Mouse (Mus musculus) kidney, embryonic 14.5 days (tissue): ENCODE measurements around the gene Khk. TPM values are rescaled to one million over a fixed set of nuclear protein-coding genes. Genes with fewer than 3 reads are reported as not detected.
A peak's percentile ranks its signal among the peaks of the same experiment; 100 is the strongest.

Experiments used
- ATAC-seq: fragments of 200-750 bp; cut with Nextera tagmentation; 2 replicates; pipeline ENCODE4 v1.8.0; 2017; ENCODE audit warnings: moderate number of reproducible peaks, mild to moderate bottlenecking, moderate TSS enrichment, moderate library complexity; ENCODE audit not compliant: low FRiP score, low TSS enrichment
- H3K27ac ChIP-seq: fragments of 300-500 bp; sonication (generic); 2 replicates; pipeline ENCODE4 v1.5.1; 2014; ENCODE audit warnings: low read depth, mild to moderate bottlenecking, low read length, moderate library complexity, mixed read lengths
- H3K27me3 ChIP-seq: fragments of 300-500 bp; sonication (generic); 2 replicates; pipeline ENCODE4 v1.6.1; 2014; ENCODE audit warnings: mild to moderate bottlenecking, low read length; ENCODE audit not compliant: control insufficient read depth, insufficient read depth
- H3K36me3 ChIP-seq: fragments of 300-500 bp; sonication (generic); 2 replicates; pipeline ENCODE4 v1.6.1; 2014; ENCODE audit warnings: low read length, mixed read lengths; ENCODE audit not compliant: control insufficient read depth, insufficient read depth
- H3K4me1 ChIP-seq: fragments of 300-500 bp; sonication (generic); 2 replicates; pipeline ENCODE4 v1.6.1; 2014; ENCODE audit warnings: low read length, mixed read lengths; ENCODE audit not compliant: control insufficient read depth, insufficient read depth
- H3K4me2 ChIP-seq: fragments of 300-500 bp; sonication (generic); replicated peaks from 2 replicates; pipeline ENCODE4 v1.6.1; 2014; ENCODE audit warnings: low read depth, mild to moderate bottlenecking, low read length
- H3K4me3 ChIP-seq: fragments of 300-500 bp; sonication (generic); 2 replicates; pipeline ENCODE4 v1.5.1; 2014; ENCODE audit warnings: mild to moderate bottlenecking, low read length
- H3K9ac ChIP-seq: fragments of 300-500 bp; sonication (generic); 2 replicates; pipeline ENCODE4 v1.6.1; 2014; ENCODE audit warnings: low read depth, mild to moderate bottlenecking, low read length, moderate library complexity
- H3K9me3 ChIP-seq: fragments of 300-500 bp; sonication (generic); 2 replicates; pipeline ENCODE4 v1.6.1; 2016; ENCODE audit warnings: low read length; ENCODE audit not compliant: control insufficient read depth
- WGBS: fragments of 180-500 bp; shearing (Covaris S2); extraction: QIAGEN DNeasy Blood & Tissue Kit; methylation state at CpG from one replicate; pipeline ENCODE4 v1.1.7; 2014; 5-methylcytosine and 5-hydroxymethylcytosine counted together
- polyA plus RNA-seq: library from polyadenylated mRNA; unstranded; fragments of >200 nt; fragmentation: Nextera tagmentation; extraction: Ambion mirVana; gene quantifications from 2 replicates; pipeline ENCODE4 v1.2.1, GENCODE M21; 2014

Khk gene
- polyA plus RNA-seq, 1 experiment from 2014 or later = 31.4 TPM

DNA sequence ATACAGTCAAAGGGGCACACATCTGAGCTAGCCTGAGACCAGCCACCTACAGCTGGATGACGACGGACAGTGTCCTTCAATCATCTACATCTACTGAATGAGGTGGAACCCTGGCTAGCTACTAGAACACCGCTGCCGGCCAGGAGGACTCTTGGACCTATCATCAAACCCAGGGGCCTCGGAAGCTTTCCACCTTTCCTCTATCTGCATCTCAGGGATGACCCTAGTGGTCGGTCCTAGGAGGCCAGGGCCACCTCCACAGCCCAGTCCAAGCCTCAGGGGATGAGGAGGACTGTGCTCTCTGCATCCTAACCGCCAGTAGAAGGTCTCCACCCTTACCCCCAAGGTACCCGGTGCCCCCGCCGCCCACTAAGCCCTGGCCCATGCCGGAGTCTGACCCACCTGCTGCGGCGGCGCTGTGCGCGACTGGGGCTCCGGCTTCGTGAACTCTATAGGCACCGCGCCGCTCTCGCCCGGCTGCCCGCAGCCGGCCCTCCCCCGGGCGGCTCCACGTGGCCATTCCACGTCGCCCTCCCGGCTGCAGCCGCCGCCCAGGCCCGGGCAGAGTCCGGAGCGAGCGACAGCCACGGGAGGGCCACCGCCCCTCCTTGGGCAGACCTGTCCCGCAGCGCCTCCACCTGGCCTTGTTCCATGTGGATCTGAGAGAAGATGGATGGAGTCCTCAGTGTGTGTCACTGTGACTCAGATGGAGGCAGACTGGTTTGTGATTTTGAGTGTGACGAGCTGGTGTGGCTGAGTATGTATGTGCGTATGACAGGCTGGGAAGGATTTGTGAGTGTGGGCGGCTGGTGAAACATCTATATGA, 23.9 kb downstream of the Khk start, which contains the start of gene Cgref1:
Cgref1 (minus strand) TSS at position 636 of the 826 bp plus-strand sequence.
- Histone ChIP-seq H3K27me3 (peaks cover 5% of the 10 kb centered on the region; the same call in 1 of the 2 replicates), H3K36me3 (no peaks in the 10 kb centered on the region), H3K4me3 (peak within 1 kb of the TSS; percentile 51), H3K27ac (no peak within 1 kb of the TSS), H3K9me3 (no peaks in the 10 kb centered on the region), H3K9ac (peak within 1 kb of the TSS; percentile 58), H3K4me2 (peak within 1 kb of the TSS; percentile 93), H3K4me1 (peaks cover 15% of the 10 kb centered on the region)
- WGBS = 4% methylated on average over 44 of the region's 44 CpGs
- ATAC-seq = peak; percentile 50

DNA sequence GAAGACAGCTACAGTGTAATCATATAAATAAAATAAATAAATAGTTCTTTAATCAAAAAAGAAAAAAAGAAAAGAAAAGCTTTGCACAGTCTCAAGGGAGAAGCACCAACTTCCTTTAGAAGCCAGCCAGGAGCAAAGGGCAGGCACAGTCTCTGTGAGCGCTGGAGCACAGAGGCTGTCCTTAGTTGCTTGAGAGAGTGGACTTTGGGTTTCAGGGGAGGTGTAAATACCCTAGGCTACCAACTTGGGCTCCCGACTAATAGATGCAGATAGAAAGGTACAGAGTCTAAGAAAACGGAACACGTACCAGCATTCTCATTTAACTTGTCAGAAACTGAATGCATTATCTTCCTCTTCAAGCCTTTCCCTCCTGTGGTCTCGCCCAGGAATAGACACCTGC, 27.4 kb downstream of the Khk start:
- Histone ChIP-seq H3K4me3 (no peak overlapping the region), H3K27ac (peak overlapping the region; percentile 69; the same call in 1 of the 2 replicates), H3K27me3 (peaks cover 5% of the 10 kb centered on the region; the same call in 1 of the 2 replicates), H3K36me3 (peaks cover 16% of the 10 kb centered on the region), H3K9me3 (no peaks in the 10 kb centered on the region), H3K9ac (no peak overlapping the region), H3K4me2 (no peak overlapping the region), H3K4me1 (peaks cover 15% of the 10 kb centered on the region)
- WGBS = 66% methylated on average over 5 of the region's 5 CpGs
- ATAC-seq = no peak

DNA sequence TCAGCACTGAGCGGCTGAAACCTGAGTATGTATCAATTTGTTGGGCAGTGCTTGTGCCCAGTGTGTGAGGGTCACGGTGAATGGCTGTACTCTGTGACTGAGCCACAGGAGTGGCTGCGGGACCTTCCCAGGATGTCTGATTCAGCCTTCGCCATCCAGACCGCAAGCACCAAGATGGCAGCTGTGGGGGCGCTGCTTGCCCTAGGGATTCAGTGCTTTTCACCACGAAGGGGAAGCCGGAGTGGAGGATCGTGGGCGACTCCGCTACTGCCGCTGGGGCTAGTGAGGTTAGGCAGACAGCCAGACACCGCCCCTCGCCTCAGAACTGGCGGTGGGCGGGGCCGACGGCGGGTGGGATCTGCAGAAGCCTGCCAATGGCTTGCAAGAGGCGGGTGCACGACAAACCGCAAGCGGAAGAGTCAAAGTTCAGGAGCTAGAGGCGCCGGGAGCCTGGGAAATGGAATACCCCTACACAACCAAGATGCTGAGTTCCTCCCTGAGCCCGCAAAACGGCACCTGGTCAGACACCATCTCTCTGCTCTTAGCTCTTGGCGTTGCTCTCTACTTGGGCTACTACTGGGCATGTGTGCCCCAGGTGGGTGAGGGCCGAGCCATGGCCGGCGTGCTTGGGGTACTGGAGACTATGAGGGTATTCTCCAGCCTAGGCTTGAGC, 28.6 kb downstream of the Khk start:
- peak overlapping the region; percentile 69 for H3K27ac ChIP-seq
- peaks cover 15% of the 10 kb centered on the region for H3K4me1 ChIP-seq
- H3K4me2 ChIP-seq = peak overlapping the region; percentile 65
- H3K27me3 ChIP-seq = peaks cover 5% of the 10 kb centered on the region; the same call in 1 of the 2 replicates
- ATAC-seq = peak; percentile 92
- peak overlapping the region; percentile 46 for H3K4me3 ChIP-seq
- H3K9ac ChIP-seq = peak overlapping the region; percentile 49
- H3K9me3 ChIP-seq = no peaks in the 10 kb centered on the region
- under 1% methylated on average over 31 of the region's 31 CpGs for WGBS
- peaks cover 28% of the 10 kb centered on the region for H3K36me3 ChIP-seq

DNA sequence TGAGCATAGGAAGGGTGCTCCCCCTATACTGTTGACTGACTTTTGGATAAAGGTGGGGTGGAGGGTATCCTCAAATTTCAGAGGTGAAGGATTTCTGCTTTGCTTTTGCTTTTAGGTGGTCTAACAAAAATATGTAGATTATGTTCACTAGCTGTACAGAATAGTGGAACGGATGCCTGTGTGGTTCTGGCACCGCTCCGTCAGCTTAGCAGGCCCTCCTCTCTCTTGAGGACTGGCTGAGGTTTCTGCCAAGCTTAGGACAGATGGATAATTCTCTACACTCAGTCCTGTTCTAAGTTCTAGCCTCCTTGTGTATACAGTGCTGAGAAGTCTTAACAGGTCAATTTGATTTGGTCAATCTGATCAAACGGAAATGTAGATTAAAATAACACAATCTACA, 29.2 kb downstream of the Khk start:
- H3K27me3 ChIP-seq = no peaks in the 10 kb centered on the region
- H3K9ac ChIP-seq = peak overlapping the region; percentile 49; the same call in 1 of the 2 replicates
- H3K27ac ChIP-seq = peak overlapping the region; percentile 14; the same call in 1 of the 2 replicates
- peak overlapping the region; percentile 46 for H3K4me3 ChIP-seq
- peaks cover 35% of the 10 kb centered on the region for H3K36me3 ChIP-seq
- 66% methylated on average over 4 of the region's 4 CpGs for WGBS
- H3K4me1 ChIP-seq = peaks cover 11% of the 10 kb centered on the region
- peak overlapping the region; percentile 65 for H3K4me2 ChIP-seq
- ATAC-seq = no peak
- no peaks in the 10 kb centered on the region for H3K9me3 ChIP-seq

DNA sequence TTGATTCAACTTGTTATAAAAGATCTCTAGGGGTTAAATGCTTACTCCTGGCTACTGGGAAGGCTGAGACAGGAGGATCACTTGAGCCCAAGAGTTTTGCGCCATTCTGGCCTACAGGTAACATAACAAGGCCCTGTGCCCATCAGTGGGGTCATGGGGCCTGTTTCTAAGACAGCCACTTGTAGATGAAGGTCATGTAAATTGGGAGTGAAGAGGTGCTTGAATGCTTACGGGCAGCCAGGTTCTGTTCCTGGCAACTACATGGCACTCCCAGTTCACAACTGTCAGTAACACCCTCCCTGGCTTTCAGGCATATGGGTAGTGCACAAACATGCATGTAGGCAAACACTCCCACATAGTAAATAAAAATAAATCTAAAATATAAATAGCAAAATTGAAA, 29.7 kb downstream of the Khk start:
- Histone ChIP-seq H3K27me3 (no peaks in the 10 kb centered on the region), H3K4me1 (peaks cover 8% of the 10 kb centered on the region), H3K4me2 (no peak overlapping the region), H3K9me3 (no peaks in the 10 kb centered on the region), H3K9ac (no peak overlapping the region), H3K36me3 (peaks cover 40% of the 10 kb centered on the region), H3K27ac (no peak overlapping the region), H3K4me3 (no peak overlapping the region)
- 89% methylated on average over 2 of the region's 2 CpGs for WGBS
- ATAC-seq = no peak

DNA sequence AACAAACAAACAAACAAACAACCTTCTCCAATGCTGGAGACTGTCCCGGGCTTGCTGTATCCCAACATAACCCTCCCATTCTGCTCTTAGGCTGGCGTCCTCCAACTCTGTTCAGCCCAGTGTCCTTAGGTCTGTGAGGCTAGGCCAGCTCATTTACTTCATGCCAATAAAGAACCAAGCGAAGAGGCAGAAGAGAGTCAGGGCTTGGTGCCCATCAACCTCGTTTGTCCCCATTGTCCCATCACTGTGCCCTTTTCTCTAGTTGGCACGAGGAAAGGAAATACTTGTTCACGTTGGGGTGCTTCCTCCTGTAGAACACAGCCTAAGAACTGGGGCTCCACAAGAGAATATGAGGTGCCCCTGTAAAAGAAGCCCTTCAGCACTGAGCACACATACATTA, 30.5 kb downstream of the Khk start:
- Histone ChIP-seq H3K27ac (no peak overlapping the region), H3K4me3 (no peak overlapping the region), H3K9ac (no peak overlapping the region), H3K27me3 (no peaks in the 10 kb centered on the region), H3K4me1 (peaks cover 8% of the 10 kb centered on the region), H3K4me2 (no peak overlapping the region), H3K36me3 (peaks cover 42% of the 10 kb centered on the region), H3K9me3 (no peaks in the 10 kb centered on the region)
- ATAC-seq = no peak
- 88% methylated on average over 6 of the region's 6 CpGs for WGBS

DNA sequence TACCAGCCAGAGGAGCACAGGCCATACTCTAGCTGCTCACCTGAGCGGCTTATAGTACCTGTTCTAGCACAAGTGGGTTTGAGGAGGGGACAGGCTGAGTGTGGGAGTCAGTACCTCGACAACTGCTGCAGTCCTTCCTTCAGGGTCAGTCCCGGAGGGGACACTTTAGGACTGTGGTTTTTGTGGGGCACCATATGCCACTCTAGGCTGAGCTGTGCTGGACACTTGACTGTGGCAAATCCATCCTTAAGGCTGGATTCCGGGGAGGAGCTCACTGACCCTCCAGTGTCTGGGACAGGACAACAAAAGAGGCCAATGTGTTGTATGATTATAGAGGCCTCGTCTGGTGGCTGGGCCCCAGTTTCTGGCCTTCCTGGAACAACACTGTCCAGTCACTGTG, 31.3 kb downstream of the Khk start:
- H3K27me3 ChIP-seq = no peaks in the 10 kb centered on the region
- peaks cover 44% of the 10 kb centered on the region for H3K36me3 ChIP-seq
- no peaks in the 10 kb centered on the region for H3K9me3 ChIP-seq
- no peak overlapping the region for H3K9ac ChIP-seq
- WGBS = 91% methylated on average over 5 of the region's 5 CpGs
- no peak overlapping the region for H3K4me3 ChIP-seq
- no peak overlapping the region for H3K4me2 ChIP-seq
- ATAC-seq = no peak
- H3K27ac ChIP-seq = no peak overlapping the region
- H3K4me1 ChIP-seq = peaks cover 9% of the 10 kb centered on the region

DNA sequence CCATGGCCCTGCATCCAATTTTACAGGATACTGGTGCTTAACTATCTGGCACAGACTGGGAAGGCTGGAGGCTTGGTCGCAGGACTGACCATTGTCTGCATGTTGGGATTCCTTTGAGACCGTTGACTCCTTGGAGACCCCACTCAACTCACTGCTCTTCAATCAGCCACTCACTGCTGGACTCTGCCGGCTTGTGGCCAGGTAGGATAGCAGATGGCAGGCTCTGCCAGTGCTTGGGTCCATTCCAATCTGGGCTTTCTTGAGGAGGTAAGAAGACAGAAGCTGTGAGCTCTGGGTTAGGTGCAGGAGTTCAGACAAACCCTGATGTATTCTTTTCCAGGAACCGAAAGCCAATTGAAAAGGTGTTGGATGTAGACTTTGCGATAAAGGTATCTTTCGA, 32.8 kb downstream of the Khk start:
- H3K9me3 ChIP-seq = no peaks in the 10 kb centered on the region
- H3K4me3 ChIP-seq = no peak overlapping the region
- no peaks in the 10 kb centered on the region for H3K27me3 ChIP-seq
- peaks cover 16% of the 10 kb centered on the region for H3K4me1 ChIP-seq
- WGBS = 97% methylated on average over 6 of the region's 6 CpGs
- no peak overlapping the region for H3K9ac ChIP-seq
- no peak overlapping the region for H3K4me2 ChIP-seq
- no peak overlapping the region for H3K27ac ChIP-seq
- ATAC-seq = no peak
- H3K36me3 ChIP-seq = peaks cover 55% of the 10 kb centered on the region

DNA sequence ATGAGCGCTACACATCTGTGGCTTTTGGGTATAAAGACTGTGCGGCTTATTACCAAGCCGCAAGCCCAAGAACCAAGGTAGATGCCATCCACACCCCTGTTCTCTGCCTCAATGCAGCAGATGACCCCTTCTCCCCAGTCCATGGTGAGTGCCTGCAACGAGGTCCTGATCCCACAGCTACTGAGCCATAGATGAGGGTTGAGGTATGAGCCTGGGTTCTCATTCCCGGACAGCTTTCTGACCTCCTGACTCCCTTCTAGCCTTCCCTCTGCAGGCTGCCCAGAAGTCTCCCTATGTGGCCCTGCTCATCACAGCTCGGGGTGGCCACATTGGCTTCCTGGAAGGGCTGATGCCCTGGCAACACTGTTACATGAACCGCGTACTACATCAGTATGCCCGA, 33.3 kb downstream of the Khk start:
- Histone ChIP-seq H3K27me3 (no peaks in the 10 kb centered on the region), H3K36me3 (peaks cover 55% of the 10 kb centered on the region), H3K4me2 (no peak overlapping the region), H3K4me3 (no peak overlapping the region), H3K9me3 (no peaks in the 10 kb centered on the region), H3K27ac (no peak overlapping the region), H3K4me1 (peaks cover 18% of the 10 kb centered on the region), H3K9ac (no peak overlapping the region)
- no peak for ATAC-seq
- WGBS = 93% methylated on average over 9 of the region's 9 CpGs
